Mouse (Mus musculus) lung, postnatal 0 days (tissue): ENCODE results near the gene Myrip. TPM values are rescaled to one million over a fixed set of nuclear protein-coding genes. Genes with fewer than 3 reads are reported as not detected.
A peak's percentile ranks its signal among the peaks of the same experiment; 100 is the strongest.

Source experiments
- ATAC-seq: fragments of 200-750 bp; cut with Nextera tagmentation; 2 replicates; pipeline ENCODE4 v1.8.0; 2017; ENCODE audit warnings: moderate library complexity
- DNase-seq: peaks from one replicate; pipeline ENCODE4 v3.0.0-alpha.2; 2016; ENCODE audit warnings: low spot score
- H3K27ac ChIP-seq: fragments of 300-500 bp; sonication (generic); 2 replicates; pipeline ENCODE4 v1.5.1; 2014; ENCODE audit warnings: antibody characterized with exemption, mild to moderate bottlenecking, low read length, mixed read lengths
- H3K27me3 ChIP-seq: fragments of 300-500 bp; sonication (generic); replicated peaks from 2 replicates; pipeline ENCODE4 v1.6.1; 2014; ENCODE audit warnings: low read length, mixed read lengths; ENCODE audit not compliant: insufficient read depth
- H3K36me3 ChIP-seq: fragments of 300-500 bp; sonication (generic); 2 replicates; pipeline ENCODE4 v1.6.1; 2014; ENCODE audit warnings: low read length, mixed read lengths; ENCODE audit not compliant: insufficient read depth
- H3K4me1 ChIP-seq: fragments of 300-500 bp; sonication (generic); 2 replicates; pipeline ENCODE4 v1.6.1; 2014; ENCODE audit warnings: antibody characterized with exemption, low read depth, low read length, mixed read lengths; ENCODE audit not compliant: insufficient read depth
- H3K4me2 ChIP-seq: fragments of 300-500 bp; sonication (generic); replicated peaks from 2 replicates; pipeline ENCODE4 v1.6.1; 2014; ENCODE audit warnings: low read depth, mild to moderate bottlenecking, low read length, moderate library complexity, mixed read lengths
- H3K4me3 ChIP-seq: fragments of 300-500 bp; sonication (generic); 2 replicates; pipeline ENCODE4 v1.5.1; 2014; ENCODE audit warnings: low read depth, low read length
- H3K9ac ChIP-seq: fragments of 300-500 bp; sonication (generic); replicated peaks from 2 replicates; pipeline ENCODE4 v1.6.1; 2014; ENCODE audit warnings: low read depth, mild to moderate bottlenecking
- H3K9me3 ChIP-seq: fragments of 300-500 bp; sonication (generic); 2 replicates; pipeline ENCODE4 v1.6.1; 2016; ENCODE audit warnings: low read length, mixed read lengths
- CTCF ChIP-seq: IDR thresholded peaks from 2 replicates; pipeline ENCODE4 v1.5.1; 2016; ENCODE audit warnings: antibody characterized with exemption, mild to moderate bottlenecking
- EP300 ChIP-seq: IDR thresholded peaks from 2 replicates; pipeline ENCODE4 v1.6.1; 2016; ENCODE audit warnings: antibody characterized with exemption, mild to moderate bottlenecking, control low read depth
- WGBS: fragments of 180-500 bp; shearing (Covaris S2); extraction: QIAGEN DNeasy Blood & Tissue Kit; methylation state at CpG from one replicate; pipeline ENCODE4 v1.1.7; 2014; 5-methylcytosine and 5-hydroxymethylcytosine counted together
- polyA plus RNA-seq: library from polyadenylated mRNA; unstranded; fragments of >200 nt; fragmentation: Nextera tagmentation; extraction: Ambion mirVana; gene quantifications from 2 replicates; pipeline ENCODE4 v1.2.1, GENCODE M21; 2015

The Myrip gene
- polyA plus RNA-seq, 1 experiment from 2014 or later: 0.58 TPM

DNA sequence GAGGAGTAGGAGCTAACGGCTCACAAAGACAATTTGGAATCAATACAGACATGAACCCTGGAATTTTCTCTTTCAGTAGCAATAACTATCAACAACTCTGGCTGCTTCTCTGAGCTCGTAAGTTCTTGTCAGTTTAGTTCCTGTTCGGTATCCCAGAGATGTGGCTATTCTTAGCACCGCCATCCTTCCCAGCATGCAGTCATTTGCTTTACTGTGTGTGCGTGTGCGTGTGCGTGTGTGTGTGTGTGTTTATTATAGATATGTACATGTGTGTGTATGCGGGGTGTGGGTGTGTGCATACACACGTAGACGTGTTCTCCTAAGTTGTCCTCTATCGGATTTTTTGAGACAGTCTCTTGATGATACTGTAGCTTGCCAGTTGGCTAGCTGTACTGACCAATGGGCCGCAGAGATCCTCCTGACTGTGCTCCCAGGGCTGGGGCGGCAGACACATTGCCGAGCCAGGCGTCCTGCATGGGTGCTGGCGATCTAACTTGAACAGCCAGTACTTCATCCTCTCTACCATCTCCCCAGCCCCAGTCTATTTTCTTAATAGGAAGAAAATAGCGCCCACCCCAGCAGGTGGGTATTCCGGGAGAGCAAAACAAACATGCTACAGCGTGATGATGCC is 63.5 kb downstream of the Myrip start:
- no peaks in the 10 kb centered on the region for H3K27me3 ChIP-seq
- no peak for TF ChIP-seq CTCF
- no peak for TF ChIP-seq EP300
- 0 out of 2 replicates have a peak, but pooled peaks cover 3% of the 10 kb centered on the region for H3K4me1 ChIP-seq
- H3K36me3 ChIP-seq: no peaks in the 10 kb centered on the region
- 75% methylated on average over 19 of the region's 19 CpGs for WGBS
- H3K9me3 ChIP-seq: no peaks in the 10 kb centered on the region
- H3K4me3 ChIP-seq: no peak overlapping the region
- ATAC-seq (no peak), DNase-seq (no peak)
- H3K27ac ChIP-seq: no peak overlapping the region
- H3K4me2 ChIP-seq: no peak overlapping the region
- H3K9ac ChIP-seq: no peak overlapping the region

DNA sequence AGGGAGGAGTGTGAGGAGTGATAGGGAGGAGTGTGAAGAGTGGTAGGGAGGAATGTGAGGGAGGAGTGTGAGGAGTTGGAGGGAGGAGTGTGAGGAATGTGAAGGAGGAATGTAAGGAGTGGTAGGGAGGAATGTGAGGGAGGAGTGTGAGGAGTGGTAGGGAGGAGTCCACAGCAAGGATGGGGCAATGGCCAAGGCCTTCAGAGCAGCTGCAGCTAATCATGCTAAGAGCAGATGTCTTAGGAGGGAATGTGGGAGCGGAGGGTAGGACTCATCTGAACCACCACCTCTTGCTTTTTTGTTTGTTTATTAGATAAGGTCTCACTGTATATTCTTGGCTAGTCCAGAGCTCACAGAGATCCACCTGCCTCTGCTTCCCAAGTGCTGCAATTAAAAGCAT is 66.2 kb downstream of the Myrip start:
- H3K36me3 ChIP-seq: no peaks in the 10 kb centered on the region
- H3K27ac ChIP-seq: no peak overlapping the region
- no peaks in the 10 kb centered on the region for H3K4me1 ChIP-seq
- H3K9me3 ChIP-seq: no peaks in the 10 kb centered on the region
- DNase-seq (no peak), ATAC-seq (no peak)
- no peaks in the 10 kb centered on the region for H3K27me3 ChIP-seq
- H3K9ac ChIP-seq: no peak overlapping the region
- H3K4me2 ChIP-seq: no peak overlapping the region
- H3K4me3 ChIP-seq: no peak overlapping the region
- TF ChIP-seq CTCF: no peak
- no peak for TF ChIP-seq EP300
- WGBS: 91% methylated on average over 1 of the region's 1 CpGs

DNA sequence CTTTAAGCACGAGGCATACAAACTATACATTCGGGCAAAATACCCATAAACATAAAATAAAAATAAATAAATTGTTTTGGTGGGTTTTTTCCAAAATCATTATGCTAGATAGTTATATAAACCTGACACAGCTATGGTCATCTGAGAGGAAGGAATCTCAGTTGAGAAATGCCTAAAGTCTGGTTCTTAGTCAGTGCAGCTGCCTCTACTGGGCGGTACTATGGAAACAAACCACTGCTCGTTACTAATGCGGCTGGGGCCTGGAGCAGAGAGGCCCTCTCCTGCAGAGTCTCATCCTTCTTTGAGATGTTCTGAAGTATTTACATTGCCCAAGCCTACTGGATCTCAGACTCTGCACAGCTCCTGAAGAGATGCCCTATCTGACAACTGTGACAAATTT is 70.3 kb downstream of the Myrip start:
- no peaks in the 10 kb centered on the region for H3K9me3 ChIP-seq
- WGBS: 63% methylated on average over 5 of the region's 5 CpGs
- TF ChIP-seq EP300 (no peak), CTCF (no peak)
- H3K4me3 ChIP-seq: no peak overlapping the region
- no peaks in the 10 kb centered on the region for H3K36me3 ChIP-seq
- DNase-seq (no peak), ATAC-seq (no peak)
- H3K4me1 ChIP-seq: no peaks in the 10 kb centered on the region
- no peak overlapping the region for H3K9ac ChIP-seq
- H3K27me3 ChIP-seq: no peaks in the 10 kb centered on the region
- H3K27ac ChIP-seq: no peak overlapping the region
- H3K4me2 ChIP-seq: no peak overlapping the region

DNA sequence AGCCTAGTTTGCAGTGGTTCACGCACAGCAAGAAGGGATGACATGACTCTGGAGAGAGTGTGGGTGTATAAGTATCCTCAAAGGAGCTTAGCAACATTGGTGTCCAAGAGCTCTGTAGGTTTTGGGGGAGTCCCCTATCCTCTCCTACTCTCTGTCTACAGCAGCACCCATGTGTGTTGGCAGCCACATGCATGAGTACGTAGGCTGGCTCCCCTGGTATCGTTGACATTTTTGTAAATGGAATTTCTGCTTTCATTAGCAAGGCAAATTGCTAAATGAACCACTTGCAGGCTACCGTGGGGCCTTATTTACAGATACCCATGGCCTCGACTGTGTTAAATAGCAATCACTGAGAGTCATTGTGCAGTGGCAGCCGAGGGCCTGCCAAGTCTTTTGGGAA is 71.0 kb downstream of the Myrip start:
- no peaks in the 10 kb centered on the region for H3K4me1 ChIP-seq
- WGBS: 76% methylated on average over 6 of the region's 6 CpGs
- DNase-seq (no peak), ATAC-seq (no peak)
- H3K4me2 ChIP-seq: no peak overlapping the region
- no peaks in the 10 kb centered on the region for H3K9me3 ChIP-seq
- H3K9ac ChIP-seq: no peak overlapping the region
- H3K27ac ChIP-seq: no peak overlapping the region
- H3K36me3 ChIP-seq: no peaks in the 10 kb centered on the region
- H3K27me3 ChIP-seq: no peaks in the 10 kb centered on the region
- no peak overlapping the region for H3K4me3 ChIP-seq
- TF ChIP-seq CTCF (no peak), EP300 (no peak)

DNA sequence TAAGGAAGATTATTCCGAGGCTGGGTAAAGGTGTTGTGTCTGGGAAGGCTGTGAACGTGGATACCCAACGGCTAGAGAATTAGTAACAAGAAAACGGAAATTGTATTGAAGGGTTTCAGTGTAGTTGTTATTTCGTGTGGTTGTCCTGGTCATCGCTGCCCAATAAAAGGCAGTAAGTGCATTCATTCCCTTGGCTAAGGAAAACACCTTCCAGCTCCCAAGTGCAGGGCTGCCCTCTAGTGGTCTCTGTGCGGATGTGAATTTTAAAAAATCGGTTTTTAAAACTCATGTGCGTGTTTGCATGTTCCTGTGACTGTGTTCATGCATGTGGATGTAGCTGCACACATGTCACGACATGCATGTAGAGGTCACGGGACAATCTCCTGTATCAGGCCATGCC is 76.4 kb downstream of the Myrip start:
- DNase-seq (peak; percentile 78), ATAC-seq (no peak)
- Histone ChIP-seq H3K27me3 (no peaks in the 10 kb centered on the region), H3K9ac (no peak overlapping the region), H3K4me1 (no peaks in the 10 kb centered on the region), H3K4me2 (no peak overlapping the region), H3K27ac (no peak overlapping the region), H3K4me3 (no peak overlapping the region), H3K36me3 (no peaks in the 10 kb centered on the region), H3K9me3 (no peaks in the 10 kb centered on the region)
- TF ChIP-seq CTCF: peak; percentile 92
- no peak for TF ChIP-seq EP300
- 19% methylated on average over 11 of the region's 11 CpGs for WGBS

DNA sequence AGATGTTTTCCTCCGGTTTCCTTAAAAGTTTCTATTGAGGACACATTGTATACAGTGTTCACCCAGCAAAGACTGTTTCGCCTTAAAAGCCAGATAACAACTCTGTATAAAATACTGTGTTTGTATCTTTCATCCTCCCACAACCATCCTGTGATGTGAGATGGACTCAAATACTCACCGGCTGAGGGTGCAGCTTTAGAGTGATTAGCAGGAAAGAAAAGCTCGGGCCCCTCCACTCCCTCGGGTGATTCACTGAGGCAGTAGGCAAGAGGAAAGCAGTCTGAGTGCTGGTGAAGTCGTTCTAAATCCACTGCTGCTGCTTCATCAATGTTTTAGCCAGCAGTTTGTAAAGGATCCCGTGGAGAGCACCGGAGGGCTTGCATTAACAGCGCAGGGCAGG is 93.9 kb downstream of the Myrip start:
- H3K9ac ChIP-seq: no peak overlapping the region
- ATAC-seq: no peak
- no peak for DNase-seq
- no peaks in the 10 kb centered on the region for H3K36me3 ChIP-seq
- WGBS: 43% methylated on average over 9 of the region's 9 CpGs
- H3K4me1 ChIP-seq: no peaks in the 10 kb centered on the region
- H3K4me2 ChIP-seq: no peak overlapping the region
- H3K27ac ChIP-seq: no peak overlapping the region
- no peak overlapping the region for H3K4me3 ChIP-seq
- H3K9me3 ChIP-seq: no peaks in the 10 kb centered on the region
- no peak for TF ChIP-seq EP300
- TF ChIP-seq CTCF: no peak
- no peaks in the 10 kb centered on the region for H3K27me3 ChIP-seq
